Mouse (Mus musculus) naive thymus-derived CD4-positive, alpha-beta T cell, adult 2 months (primary cell): ENCODE results near the gene Spred3.
A peak's percentile ranks its signal among the peaks of the same experiment; 100 is the strongest.

Experiments
- DNase-seq: peaks from one replicate; pipeline ENCODE4 v3.0.0-alpha.2; 2011; ENCODE audit warnings: low read depth

Spred3 gene

DNA sequence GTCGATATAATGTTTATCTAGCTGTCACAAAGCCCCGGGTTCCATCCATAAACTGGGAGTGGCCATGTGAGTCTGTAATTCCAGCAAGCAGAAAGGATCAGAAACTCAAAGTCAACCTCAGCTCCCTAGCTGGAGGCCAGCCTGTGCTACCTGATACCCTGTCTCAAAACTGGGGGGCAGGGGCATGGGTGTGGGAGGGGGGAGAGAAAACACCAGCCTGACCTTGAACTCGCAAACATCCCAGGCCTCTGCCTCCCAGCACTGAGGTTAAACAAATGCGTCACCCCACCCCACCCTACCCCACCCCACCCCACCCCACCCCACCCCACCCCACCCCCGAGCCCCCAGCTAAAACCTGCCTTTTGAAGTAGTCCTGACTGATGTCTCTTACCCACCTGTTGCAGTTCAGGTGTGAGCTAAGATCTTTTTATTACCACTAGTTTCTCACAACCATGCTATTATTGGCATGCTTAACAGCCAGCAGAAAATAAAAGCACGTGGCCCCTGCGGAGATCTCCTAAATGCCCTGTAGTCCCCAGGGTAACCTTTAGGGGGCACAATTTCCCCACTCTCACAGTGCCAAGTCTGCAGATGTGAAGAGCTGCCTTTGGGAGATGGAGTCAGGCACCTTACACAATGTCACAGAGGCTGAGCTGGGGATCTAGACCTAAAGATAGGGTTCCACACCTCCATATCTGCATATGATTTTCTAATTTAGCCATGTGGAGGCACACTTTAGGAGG lies 43.9 kb downstream of the Spred3 start:
- peak; percentile 92 for DNase-seq

DNA sequence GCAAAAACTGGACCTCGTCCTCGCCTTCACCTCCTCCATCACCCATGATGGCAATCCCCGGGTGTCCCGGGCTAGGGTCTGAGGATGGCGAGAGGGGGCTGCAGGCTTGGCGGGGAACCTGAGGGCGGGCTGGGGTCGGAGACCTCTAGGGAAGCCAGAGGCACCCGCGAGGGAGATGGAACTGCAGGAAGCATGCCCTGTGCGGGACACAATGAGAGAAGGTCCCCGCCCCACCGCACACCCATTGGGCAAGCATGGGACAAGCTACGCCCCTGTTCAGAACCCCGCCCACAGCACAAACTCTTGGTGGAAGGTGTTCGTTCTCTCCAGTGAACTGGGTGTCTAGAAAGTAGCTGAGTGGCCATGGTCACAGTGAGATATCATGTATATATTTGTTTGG lies 45.2 kb downstream of the Spred3 start, which contains the start of gene Ryr1:
Gene Ryr1, minus strand, starts transcription at position 210 of the 400 bp plus-strand sequence.
- peak; percentile 52 for DNase-seq

DNA sequence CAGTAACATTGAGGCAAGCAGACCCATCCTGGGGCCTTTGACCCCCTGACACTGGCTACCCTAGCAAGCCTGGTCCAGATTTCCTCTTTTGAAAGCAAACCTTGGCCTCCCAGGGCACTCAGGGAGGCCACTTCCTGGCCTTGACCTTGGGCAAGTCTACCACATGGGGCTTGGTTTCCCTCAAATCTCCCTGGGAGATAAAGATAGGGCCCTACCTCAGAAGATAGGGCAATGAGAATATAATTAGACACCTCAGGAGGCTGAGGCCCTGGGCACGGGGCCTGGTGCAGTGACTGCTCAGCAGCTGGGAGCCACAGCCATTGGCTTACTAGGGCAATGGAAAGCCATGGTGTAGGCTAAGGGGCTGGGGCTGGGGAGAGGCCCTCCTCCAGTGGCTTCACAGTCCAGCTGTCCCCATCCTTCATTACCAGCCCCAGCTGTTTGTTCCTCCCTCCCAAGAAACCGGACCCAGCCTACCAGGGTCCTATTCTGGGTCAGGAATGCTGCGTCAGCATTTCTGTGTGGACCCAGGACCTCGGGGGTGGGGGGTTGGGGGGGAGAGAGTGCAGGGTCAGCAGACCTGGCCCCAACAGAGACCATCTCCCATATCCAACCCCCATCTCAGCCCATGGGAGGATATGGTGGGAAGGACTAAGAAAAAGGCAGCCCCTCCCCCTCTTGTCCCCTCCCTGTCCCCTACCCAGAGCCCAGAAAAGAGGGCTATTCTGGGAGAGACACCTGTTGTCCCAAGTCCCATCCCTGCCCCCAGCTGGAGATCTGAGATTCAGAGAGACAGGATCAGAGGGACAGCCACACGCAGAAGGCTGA lies 46.5 kb downstream of the Spred3 start:
- no peak for DNase-seq

DNA sequence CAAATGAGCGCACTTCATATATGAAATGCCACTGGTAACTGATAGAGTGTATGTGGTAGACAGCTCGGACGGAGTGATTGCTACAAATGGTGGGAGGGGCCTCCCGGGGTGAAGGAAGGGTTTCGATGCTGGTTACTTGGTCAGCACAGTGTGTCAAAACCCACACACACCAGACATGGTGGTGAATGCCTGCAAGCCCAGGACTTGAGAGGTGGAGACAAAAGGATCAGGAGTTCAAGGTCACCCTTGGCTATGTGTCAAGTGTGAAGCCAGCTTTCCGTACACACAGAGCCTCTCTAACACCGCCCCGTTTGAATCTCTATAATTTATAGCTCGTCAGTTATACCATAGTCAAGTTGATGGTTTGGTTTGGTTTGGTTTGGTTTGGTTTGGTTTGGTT lies 47.4 kb downstream of the Spred3 start:
- no peak for DNase-seq

DNA sequence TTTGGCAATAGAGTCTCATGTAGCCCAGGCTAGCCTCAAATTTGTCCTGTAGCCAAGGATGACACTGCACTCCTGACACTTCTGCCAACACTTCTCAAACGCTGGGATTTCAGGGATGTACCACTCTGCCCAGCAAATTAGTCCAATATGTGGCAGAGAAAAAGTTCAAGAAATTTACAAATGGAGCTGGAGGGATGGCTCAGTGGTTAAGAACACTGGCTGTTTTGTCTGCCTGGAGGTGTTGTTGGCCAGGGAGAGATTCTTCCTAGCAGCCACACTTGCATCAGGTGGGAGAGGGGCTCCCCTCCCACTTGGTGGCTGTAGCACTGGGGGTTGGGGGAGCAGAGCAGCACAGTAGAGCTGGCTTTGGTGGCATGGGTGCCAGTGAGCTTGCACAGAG lies 50.7 kb downstream of the Spred3 start:
- no peak for DNase-seq

DNA sequence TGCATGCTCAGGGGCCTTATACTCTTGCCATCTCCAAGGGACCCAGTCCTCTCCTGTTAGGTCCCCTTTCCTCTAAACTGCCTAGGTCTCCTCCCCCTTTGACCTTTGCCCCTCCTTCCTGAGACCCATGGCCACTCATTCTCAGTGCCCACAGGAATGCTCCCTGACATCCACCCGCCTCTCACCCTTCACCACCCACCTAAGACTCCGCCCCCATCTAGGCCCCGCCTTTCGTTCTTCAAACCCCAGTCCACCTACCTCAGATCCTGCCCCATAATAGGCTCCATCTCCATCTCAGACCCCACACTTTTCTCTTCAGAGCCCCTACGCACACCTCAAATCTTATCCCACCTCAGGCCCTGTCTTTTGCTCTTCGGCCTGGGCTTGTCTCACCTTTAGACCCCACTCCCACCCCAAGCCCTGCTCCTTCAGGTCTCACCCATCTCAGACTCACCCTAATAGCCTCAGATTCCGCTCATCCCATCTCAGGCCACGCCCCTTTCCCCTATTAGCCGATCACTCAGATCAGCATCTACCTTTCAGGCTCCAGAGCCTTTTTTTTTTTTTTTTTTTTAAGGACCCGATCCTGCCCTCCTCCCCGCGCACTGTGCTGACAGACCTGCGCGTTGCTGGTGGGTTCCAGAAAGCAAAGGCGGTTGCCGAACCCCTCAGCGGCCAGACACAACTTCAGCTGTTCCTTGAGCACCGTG lies 51.9 kb downstream of the Spred3 start:
- no peak for DNase-seq

DNA sequence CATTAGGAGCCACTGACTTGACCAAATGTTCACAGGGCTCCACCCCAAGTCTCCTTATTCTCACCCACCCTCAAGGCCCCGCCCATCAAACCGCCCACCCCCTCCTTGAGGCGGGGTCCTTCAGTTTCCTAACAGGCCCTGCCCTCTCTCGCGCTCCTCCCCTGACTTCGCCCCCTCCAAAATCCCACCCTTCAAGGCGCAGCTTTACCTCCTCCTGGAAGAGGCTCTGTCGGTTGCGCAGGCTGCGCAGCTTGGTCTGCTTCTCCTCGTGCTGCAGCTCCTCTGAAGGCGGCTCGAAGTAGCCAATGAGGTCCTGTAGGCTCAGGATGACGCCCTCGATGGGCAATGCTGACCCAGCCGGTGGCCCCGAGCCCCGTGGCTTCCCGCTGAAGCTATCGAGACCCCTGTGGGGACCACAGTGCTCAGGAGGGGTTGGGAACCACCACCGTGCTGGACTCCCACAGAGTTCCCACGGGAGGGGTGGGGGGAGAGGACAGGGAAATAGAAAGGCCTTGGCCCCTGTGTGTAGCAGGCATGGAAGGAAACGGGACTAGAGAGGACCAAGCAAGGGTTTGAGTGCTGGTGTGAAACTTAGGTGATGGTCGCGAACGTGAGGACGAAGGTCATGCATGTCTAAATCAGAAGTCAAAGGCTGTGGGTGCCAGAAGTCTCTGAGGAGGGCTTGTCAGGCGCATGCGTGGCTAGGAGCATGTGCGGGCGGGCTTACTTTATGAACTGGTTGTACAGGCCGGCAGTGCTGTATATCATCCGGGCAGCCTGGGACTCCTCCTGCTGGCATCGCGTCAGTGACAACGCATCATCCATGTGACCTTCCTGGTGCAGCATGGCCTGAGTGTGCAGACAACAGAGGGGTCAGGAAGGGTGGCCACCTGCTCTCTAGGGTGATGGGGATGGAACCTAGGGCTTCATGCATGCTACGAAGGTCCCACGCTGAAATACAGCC lies 60.9 kb downstream of the Spred3 start:
- DNase-seq: no peak
